Mouse (Mus musculus) bone marrow macrophage, adult 2 months (primary cell): ENCODE measurements around the gene Ube2j1. TPM values are rescaled to one million over a fixed set of nuclear protein-coding genes. Genes with fewer than 3 reads are reported as not detected.

ENCODE experiments used
- H3K27ac ChIP-seq: 2 replicates; pipeline ENCODE4 v1.5.1; 2012; ENCODE audit warnings: low read depth, low read length; ENCODE audit not compliant: insufficient read depth
- H3K4me1 ChIP-seq: 2 replicates; pipeline ENCODE4 v1.6.1; 2012; ENCODE audit warnings: low read length; ENCODE audit not compliant: control insufficient read depth, insufficient read depth
- H3K4me3 ChIP-seq: 2 replicates; pipeline ENCODE4 v1.5.1; 2012; ENCODE audit warnings: mild to moderate bottlenecking, low read length, moderate library complexity; ENCODE audit not compliant: insufficient read depth
- CTCF ChIP-seq: IDR thresholded peaks from 2 replicates; pipeline ENCODE4 v1.5.1; 2012; ENCODE audit warnings: low read depth, mild to moderate bottlenecking, low read length, moderate library complexity
- POLR2A ChIP-seq: IDR thresholded peaks from 2 replicates; pipeline ENCODE4 v1.6.1; 2012; ENCODE audit warnings: mild to moderate bottlenecking, low read depth, low read length, borderline replicate concordance
- polyA plus RNA-seq: library from polyadenylated mRNA; stranded (reverse); fragments of >200 nt; gene quantifications from 2 replicates; pipeline ENCODE4 v1.2.4, GENCODE M21; 2012; ENCODE audit not compliant: missing spikeins, insufficient read depth, insufficient read length

The Ube2j1 gene
- polyA plus RNA-seq, 1 experiment = 47.4 TPM

DNA sequence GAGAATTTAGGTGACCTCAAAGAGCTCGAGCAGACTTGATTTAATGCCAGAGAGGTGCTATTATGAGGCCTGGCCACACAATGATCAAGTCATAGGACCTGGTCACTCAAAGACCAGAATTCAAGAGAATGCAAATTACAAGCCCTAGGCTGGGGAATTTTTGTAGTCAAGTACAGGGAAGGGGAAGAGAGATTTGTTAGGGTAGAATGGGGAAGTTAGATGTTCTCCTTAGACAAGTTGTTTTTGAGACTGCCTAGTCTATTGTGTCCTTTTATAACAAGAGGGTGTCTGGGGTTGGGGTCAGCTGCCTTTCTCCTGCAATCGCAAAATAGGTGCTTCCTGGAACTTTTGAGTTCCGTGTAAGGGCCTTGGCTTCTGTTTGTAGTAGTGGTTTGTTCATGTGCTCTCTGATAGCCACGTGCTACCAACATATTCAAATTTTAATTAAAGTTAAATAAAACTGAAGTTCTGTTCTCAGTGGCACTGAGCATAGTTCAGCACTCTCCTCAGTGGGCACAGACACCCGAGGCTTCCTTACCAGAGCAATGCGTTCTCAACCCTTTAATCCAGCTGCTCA, 68.0 kb downstream of the Ube2j1 start:
- Histone ChIP-seq H3K27ac (peak overlapping the region; percentile 50), H3K4me1 (peaks cover 15% of the 10 kb centered on the region), H3K4me3 (no peak overlapping the region)
- TF ChIP-seq CTCF (no peak), POLR2A (no peak)

Other genes starting within 250 kb of the Ube2j1 start
- gene Lyrm2, start 231.2 kb upstream of the Ube2j1 start, polyA plus RNA-seq = 29.2 and 33.0 TPM in 2 replicates
- 0.16 TPM in 1 of 2 replicates, not detected in the other for gene Ankrd6, start 80.6 kb upstream of the Ube2j1 start, polyA plus RNA-seq
- gene Rragd, start 48.4 kb upstream of the Ube2j1 start, polyA plus RNA-seq = 2.4 and 2.5 TPM in 2 replicates
- gene Gabrr2, start 31.6 kb downstream of the Ube2j1 start, polyA plus RNA-seq = 0.31 TPM in 1 of 2 replicates, not detected in the other
- not detected in 2 replicates for gene Gabrr1, start 101.1 kb downstream of the Ube2j1 start, polyA plus RNA-seq
- not detected in 2 replicates for gene Pm20d2, start 158.3 kb downstream of the Ube2j1 start, polyA plus RNA-seq
- gene Srsf12, start 177.6 kb downstream of the Ube2j1 start, polyA plus RNA-seq = not detected in 2 replicates